Mouse (Mus musculus): Measurements from ENCODE around the gene Cdc42ep3. TPM values are rescaled to one million over a fixed set of nuclear protein-coding genes. Genes with fewer than 3 reads are reported as not detected.

The Cdc42ep3 gene
- polyA plus RNA-seq, 1 experiment, result 5.5 TPM

DNA sequence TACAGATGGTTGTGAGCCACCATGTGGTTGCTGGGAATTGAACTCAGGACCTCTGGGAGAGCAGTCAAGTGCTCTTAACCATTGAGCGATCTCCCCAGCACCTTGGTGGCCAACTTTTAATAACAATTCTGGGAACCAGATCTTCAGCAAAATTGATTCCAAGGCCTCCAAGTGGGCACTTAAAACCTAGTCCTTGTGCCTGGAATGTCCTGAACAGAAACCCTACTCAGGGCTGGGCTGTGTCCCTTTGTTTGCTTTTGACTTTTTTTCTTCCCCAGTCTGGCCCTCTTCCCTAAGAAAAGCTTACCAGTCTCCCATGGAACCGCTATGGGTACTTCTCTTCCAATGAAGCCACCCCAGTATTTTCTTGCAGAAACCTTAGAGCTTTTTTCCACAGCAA lies 24.5 kb downstream of the Cdc42ep3 start:
- Histone ChIP-seq H3K4me3 (replicated peaks) (no peak overlapping the region), H3K36me3 (replicated peaks; ENCODE audit: low read length) (peaks cover 45% of the 10 kb centered on the region), H3K4me1 (peaks cover 30% of the 10 kb centered on the region), H3K9me3 (peaks cover 13% of the 10 kb centered on the region; the same call in 1 of the 2 replicates), H3K27me3 (replicated peaks) (peaks cover 6% of the 10 kb centered on the region)
- no peak for TF ChIP-seq FLI1 (IDR thresholded peaks at IDR 0.05; ENCODE audit: low read length)
- no peak for TF ChIP-seq GATA1 (IDR thresholded peaks at IDR 0.05; ENCODE audit: borderline replicate concordance, low read length)

DNA sequence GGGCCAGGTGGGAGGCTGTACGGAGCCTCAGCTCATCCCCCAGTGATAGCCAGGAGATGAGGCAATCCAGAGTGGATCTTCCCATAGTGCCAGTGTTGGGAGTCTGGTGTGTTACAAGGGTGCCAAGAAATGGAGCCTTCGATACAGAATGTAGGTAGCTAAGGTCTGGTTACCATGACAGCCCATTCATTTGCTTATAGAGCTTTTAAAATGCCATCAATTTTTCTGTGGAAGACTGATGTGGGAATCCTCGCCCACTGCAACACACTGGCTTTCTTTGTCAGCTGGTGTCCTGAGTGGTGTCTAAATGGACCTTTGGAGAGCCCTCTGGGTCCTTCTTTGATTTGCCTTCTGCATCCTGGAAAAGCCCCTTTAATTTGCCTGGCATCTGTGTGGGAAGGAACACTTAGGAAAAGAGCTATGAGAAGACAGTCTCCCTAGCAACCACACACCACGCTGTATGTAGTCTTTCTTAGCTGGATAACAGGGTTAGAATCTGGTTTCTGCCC lies 28.0 kb downstream of the Cdc42ep3 start:
- Histone ChIP-seq H3K4me3 (replicated peaks) (no peak overlapping the region), H3K36me3 (replicated peaks; ENCODE audit: low read length) (peaks cover 13% of the 10 kb centered on the region), H3K4me1 (peaks cover 5% of the 10 kb centered on the region; the same call in 1 of the 2 replicates), H3K9me3 (peaks cover 13% of the 10 kb centered on the region; the same call in 1 of the 2 replicates), H3K27me3 (replicated peaks) (peaks cover 6% of the 10 kb centered on the region)
- TF ChIP-seq GATA1 (IDR thresholded peaks at IDR 0.05; ENCODE audit: borderline replicate concordance, low read length), result no peak
- no peak for TF ChIP-seq FLI1 (IDR thresholded peaks at IDR 0.05; ENCODE audit: low read length)

DNA sequence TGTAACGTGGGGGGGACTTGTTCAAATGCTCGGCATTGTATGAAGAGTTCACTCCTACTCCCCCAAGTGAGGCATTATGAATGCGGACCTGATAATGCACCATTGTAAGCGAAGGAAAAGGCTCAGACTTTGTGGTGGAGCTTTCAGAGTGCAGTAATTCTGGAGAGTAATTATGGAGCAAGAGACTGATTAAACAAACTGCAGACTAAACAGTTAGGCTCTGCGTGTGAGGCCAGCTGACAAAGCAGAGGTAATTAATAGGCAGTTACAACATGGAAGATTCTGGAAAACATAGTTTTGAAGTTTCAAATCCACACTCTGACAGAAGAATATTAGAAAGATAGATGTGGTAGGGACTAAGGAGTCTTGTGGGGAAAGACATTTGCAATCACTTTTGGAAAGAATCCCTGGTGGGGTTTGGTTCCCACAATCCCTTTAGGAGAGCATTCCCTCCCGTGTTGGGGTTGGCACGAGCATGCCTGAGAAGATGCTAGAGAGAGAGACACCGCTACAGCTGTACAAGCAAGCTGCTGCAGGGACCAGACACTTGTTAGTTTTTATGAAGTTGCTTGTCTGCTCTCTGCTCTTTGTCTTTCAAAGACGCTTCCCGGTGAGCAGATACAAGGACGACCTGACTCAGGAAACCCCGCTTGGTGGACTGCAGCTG lies 37.7 kb downstream of the Cdc42ep3 start:
- Histone ChIP-seq H3K4me1 (peaks cover 13% of the 10 kb centered on the region), H3K36me3 (replicated peaks; ENCODE audit: low read length) (no peaks in the 10 kb centered on the region), H3K4me3 (replicated peaks) (no peak overlapping the region), H3K27me3 (replicated peaks) (no peaks in the 10 kb centered on the region), H3K9me3 (no peaks in the 10 kb centered on the region)
- TF ChIP-seq GATA1 (IDR thresholded peaks at IDR 0.05; ENCODE audit: borderline replicate concordance, low read length), result no peak
- no peak for TF ChIP-seq FLI1 (IDR thresholded peaks at IDR 0.05; ENCODE audit: low read length)

DNA sequence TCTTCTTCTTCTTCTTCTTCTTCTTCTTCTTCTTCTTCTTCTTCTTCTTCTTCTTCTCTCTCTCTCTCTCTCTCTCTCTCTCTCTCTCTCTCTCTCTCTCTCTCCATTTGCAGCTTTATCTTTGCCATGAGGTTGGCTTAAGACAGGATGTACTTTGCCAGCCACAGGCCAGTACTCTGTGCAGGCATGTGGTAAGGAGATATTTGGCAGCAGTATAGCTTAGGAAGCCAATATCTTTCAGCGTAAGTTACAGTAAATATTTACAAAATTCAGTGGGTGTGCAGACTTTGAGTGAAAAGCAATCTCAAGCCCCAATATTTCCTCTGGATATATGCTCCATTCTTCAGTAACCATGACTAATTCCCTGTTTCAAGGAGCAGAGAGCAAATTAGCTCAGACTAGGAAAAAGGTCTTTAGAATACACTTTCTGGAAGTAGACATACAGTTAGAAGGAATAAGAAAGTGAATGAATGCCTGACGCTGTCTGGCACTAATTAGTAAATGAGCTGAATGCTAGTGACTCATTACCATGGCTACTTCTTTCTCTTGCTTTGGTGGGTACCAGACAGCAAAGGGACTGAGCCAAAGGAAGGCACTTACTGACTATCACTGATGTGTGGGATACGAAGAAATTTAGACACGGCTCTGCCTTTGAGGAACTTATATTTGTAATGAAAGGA lies 39.3 kb downstream of the Cdc42ep3 start:
- no peaks in the 10 kb centered on the region for H3K9me3 ChIP-seq
- H3K27me3 ChIP-seq (replicated peaks), result no peaks in the 10 kb centered on the region
- H3K36me3 ChIP-seq (replicated peaks; ENCODE audit: low read length), result no peaks in the 10 kb centered on the region
- TF ChIP-seq GATA1 (IDR thresholded peaks at IDR 0.05; ENCODE audit: borderline replicate concordance, low read length), result no peak
- no peak for TF ChIP-seq FLI1 (IDR thresholded peaks at IDR 0.05; ENCODE audit: low read length)
- H3K4me1 ChIP-seq, result peaks cover 13% of the 10 kb centered on the region
- no peak overlapping the region for H3K4me3 ChIP-seq (replicated peaks)

DNA sequence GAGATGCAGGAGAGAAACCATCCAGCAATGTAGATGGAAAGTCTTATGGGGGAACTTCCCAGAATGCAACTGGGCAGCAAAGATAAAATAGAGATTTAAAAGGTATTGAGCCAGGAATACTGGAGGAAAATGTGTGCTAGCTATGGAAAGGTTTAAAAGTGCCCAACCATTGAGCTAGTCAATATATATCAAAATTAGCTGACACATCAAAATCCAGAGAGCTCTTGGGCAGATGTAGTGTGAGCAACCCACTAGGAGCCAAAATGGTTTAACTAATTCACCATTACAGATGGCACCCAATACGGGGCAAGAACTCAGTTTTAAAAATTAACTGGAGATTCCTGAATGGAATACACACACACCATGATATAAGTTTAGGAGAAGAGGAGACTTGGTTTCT lies 44.4 kb downstream of the Cdc42ep3 start:
- Histone ChIP-seq H3K9me3 (peaks cover 5% of the 10 kb centered on the region; the same call in 1 of the 2 replicates), H3K4me1 (peaks cover 9% of the 10 kb centered on the region), H3K27me3 (replicated peaks) (no peaks in the 10 kb centered on the region), H3K36me3 (replicated peaks; ENCODE audit: low read length) (no peaks in the 10 kb centered on the region), H3K4me3 (replicated peaks) (no peak overlapping the region)
- TF ChIP-seq GATA1 (IDR thresholded peaks at IDR 0.05; ENCODE audit: borderline replicate concordance, low read length) (no peak), FLI1 (IDR thresholded peaks at IDR 0.05; ENCODE audit: low read length) (no peak)

DNA sequence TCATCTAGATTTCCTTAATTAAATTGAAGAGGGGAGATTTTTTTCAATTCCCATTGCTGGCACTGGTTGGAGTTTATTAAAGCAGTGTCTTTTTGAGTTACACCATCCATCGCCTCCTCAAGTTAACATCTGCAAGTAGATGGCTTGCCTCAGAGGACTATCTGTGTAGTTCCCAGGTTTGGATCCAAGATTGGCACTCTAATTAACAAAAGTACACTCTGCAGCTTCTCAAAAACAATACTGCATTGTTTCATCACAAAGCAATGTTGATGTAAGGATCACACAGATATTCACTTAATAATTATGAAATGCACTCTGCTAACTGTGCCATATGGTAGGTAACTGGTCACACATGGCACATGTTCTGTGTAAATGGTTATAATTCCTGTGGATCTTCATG lies 45.4 kb downstream of the Cdc42ep3 start:
- Histone ChIP-seq H3K27me3 (replicated peaks) (no peaks in the 10 kb centered on the region), H3K36me3 (replicated peaks; ENCODE audit: low read length) (no peaks in the 10 kb centered on the region), H3K9me3 (peaks cover 5% of the 10 kb centered on the region; the same call in 1 of the 2 replicates), H3K4me3 (replicated peaks) (no peak overlapping the region), H3K4me1 (peaks cover 2% of the 10 kb centered on the region)
- TF ChIP-seq FLI1 (IDR thresholded peaks at IDR 0.05; ENCODE audit: low read length) (no peak), GATA1 (IDR thresholded peaks at IDR 0.05; ENCODE audit: borderline replicate concordance, low read length) (no peak)

DNA sequence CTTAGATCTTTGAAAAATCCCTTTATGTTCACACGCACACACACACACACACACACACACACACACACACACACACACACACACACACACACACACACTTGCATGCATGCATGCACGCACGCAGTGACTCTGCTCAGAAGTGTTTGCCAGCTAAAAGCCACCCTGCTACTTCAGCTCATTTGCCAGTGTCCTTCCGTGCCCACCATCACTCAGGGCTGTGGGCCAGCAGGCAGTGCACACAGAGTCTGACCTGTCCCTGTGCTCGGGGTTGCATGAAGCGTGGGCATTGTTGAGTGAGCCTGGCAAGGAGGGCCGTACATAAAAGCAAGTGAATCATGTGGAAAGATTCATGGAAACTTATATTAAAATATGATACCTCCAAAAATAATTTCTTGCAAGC lies 49.2 kb downstream of the Cdc42ep3 start:
- no peaks in the 10 kb centered on the region for H3K36me3 ChIP-seq (replicated peaks; ENCODE audit: low read length)
- no peaks in the 10 kb centered on the region for H3K27me3 ChIP-seq (replicated peaks)
- no peak for TF ChIP-seq GATA1 (IDR thresholded peaks at IDR 0.05; ENCODE audit: borderline replicate concordance, low read length)
- no peak for TF ChIP-seq FLI1 (IDR thresholded peaks at IDR 0.05; ENCODE audit: low read length)
- no peaks in the 10 kb centered on the region for H3K4me1 ChIP-seq
- no peak overlapping the region for H3K4me3 ChIP-seq (replicated peaks)
- H3K9me3 ChIP-seq, result peaks cover 5% of the 10 kb centered on the region; the same call in 1 of the 2 replicates

DNA sequence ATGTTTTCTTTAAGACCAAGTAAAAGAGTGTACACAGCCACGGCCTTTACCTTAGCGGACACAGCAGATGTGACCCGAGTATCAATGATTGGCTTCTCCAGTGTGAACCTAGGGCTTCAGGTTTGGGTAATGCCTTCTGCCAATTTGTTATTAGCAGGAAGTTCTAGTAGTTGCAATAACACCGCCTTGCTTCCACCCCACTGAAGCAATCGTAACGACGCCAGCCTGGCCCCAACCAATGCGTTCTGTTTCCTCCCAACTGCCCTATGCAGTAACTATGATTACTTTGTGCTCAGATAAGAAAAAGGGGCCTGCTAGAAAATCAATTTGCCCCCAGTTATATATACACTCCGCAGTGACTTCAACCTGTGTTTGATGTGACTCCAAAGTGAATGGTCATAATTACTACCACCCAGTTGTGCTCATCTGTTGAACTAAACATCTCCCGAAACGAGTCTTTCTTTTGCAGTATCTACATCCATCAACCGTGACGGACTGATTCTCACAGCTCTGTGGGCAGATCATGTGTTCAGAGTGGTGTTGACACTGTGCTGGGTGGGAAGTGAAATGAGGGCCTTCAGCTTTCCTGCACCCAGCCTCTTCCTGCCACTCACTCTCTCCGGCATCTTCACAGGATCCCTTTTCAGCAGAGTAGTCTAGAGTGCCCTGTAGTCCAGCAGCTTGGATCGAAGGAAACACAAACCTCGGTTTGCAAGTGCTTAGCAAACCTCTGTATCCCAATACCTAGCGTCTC lies 51.0 kb downstream of the Cdc42ep3 start:
- Histone ChIP-seq H3K9me3 (peaks cover 3% of the 10 kb centered on the region; the same call in 1 of the 2 replicates), H3K36me3 (replicated peaks; ENCODE audit: low read length) (no peaks in the 10 kb centered on the region), H3K4me3 (replicated peaks) (no peak overlapping the region), H3K27me3 (replicated peaks) (no peaks in the 10 kb centered on the region), H3K4me1 (peaks cover 2% of the 10 kb centered on the region)
- TF ChIP-seq GATA1 (IDR thresholded peaks at IDR 0.05; ENCODE audit: borderline replicate concordance, low read length) (no peak), FLI1 (IDR thresholded peaks at IDR 0.05; ENCODE audit: low read length) (no peak)

DNA sequence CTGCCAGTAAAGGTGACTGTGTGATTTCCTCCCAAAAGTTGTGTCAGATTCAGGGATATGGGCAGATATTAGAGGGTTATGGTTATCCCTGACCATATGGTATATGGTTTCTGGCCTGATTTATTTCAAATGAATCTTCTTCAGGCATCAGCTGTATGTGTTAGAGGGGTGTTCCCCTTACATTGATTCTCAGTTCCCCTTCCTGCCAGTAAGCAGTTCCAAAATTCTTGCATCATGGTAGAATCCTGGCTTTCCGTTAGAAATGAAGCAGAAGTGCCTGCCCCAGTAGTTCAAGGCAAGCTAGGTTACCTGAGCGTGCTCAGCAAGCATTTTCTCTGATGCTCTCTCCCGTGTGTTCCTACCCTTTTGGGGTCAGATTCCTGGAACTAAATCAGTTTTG lies 51.7 kb downstream of the Cdc42ep3 start:
- H3K4me3 ChIP-seq (replicated peaks), result no peak overlapping the region
- peaks cover 6% of the 10 kb centered on the region for H3K4me1 ChIP-seq
- H3K36me3 ChIP-seq (replicated peaks; ENCODE audit: low read length), result no peaks in the 10 kb centered on the region
- H3K9me3 ChIP-seq, result no peaks in the 10 kb centered on the region
- TF ChIP-seq GATA1 (IDR thresholded peaks at IDR 0.05; ENCODE audit: borderline replicate concordance, low read length), result no peak
- no peak for TF ChIP-seq FLI1 (IDR thresholded peaks at IDR 0.05; ENCODE audit: low read length)
- H3K27me3 ChIP-seq (replicated peaks), result no peaks in the 10 kb centered on the region
